Mouse (Mus musculus) hematopoietic stem cell, adult 5-6 weeks (primary cell): ENCODE measurements around the gene Cavin2. TPM values are rescaled to one million over a fixed set of nuclear protein-coding genes. Genes with fewer than 3 reads are reported as not detected.

ENCODE experiments used
- ATAC-seq, 2 experiments: fragments of 125-278 bp in 1 of 2; replicated peaks in 1 of 2; 2 replicates each; pipeline ENCODE4 v1.8.0; 2016 to 2017; ENCODE audit warnings: inconsistent platforms in 2 of 2, mild to moderate bottlenecking in 2 of 2, moderate number of reproducible peaks in 2 of 2, low read depth in 1 of 2, moderate TSS enrichment in 1 of 2; ENCODE audit not compliant: low FRiP score in 2 of 2, poor library complexity in 2 of 2, severe bottlenecking in 2 of 2, insufficient read depth in 1 of 2, low TSS enrichment in 1 of 2
- total RNA-seq: library from RNA; stranded (forward); fragments of 172-1452, 232-1000 nt; gene quantifications from 2 replicates; pipeline ENCODE4 v1.2.3, GENCODE M21; 2017

Gene Cavin2
- total RNA-seq, result 8.6 TPM in 2 replicates

- peak; percentile 79 to 82 for ATAC-seq
These were observed at the start of gene Cavin2 for GRCm38 (mm10) chr1:51288755-51289619. Cavin2 (plus strand) TSS chr1:51289126.

GRCm38 (mm10) chr1:51241311-51241986 lies 47.5 kb upstream of the Cavin2 start:
- no peak for ATAC-seq

GRCm38 (mm10) chr1:51243294-51243693 lies 45.6 kb upstream of the Cavin2 start:
- ATAC-seq, result no peak

- ATAC-seq, result no peak
These were observed 45.1 kb upstream of the Cavin2 start for GRCm38 (mm10) chr1:51243869-51244268.

- no peak for ATAC-seq
These were observed 43.5 kb upstream of the Cavin2 start for GRCm38 (mm10) chr1:51245381-51245780.

- ATAC-seq, result no peak
These were observed 38.6 kb upstream of the Cavin2 start for GRCm38 (mm10) chr1:51250302-51250701.

GRCm38 (mm10) chr1:51265118-51265800 lies 23.7 kb upstream of the Cavin2 start:
- no peak; a peak in 1 of 4 replicates for ATAC-seq

- no peak for ATAC-seq
These were observed 23.0 kb upstream of the Cavin2 start for GRCm38 (mm10) chr1:51265926-51266325.

- ATAC-seq, result no peak
These were observed 21.8 kb upstream of the Cavin2 start for GRCm38 (mm10) chr1:51267125-51267524.

- no peak for ATAC-seq
These were observed 20.7 kb upstream of the Cavin2 start for GRCm38 (mm10) chr1:51268225-51268624.

GRCm38 (mm10) chr1:51270196-51270935 lies 18.6 kb upstream of the Cavin2 start:
- no peak for ATAC-seq

- no peak for ATAC-seq
These were observed 17.1 kb upstream of the Cavin2 start for GRCm38 (mm10) chr1:51271845-51272244.

- ATAC-seq, result no peak
These were observed 16.2 kb upstream of the Cavin2 start for GRCm38 (mm10) chr1:51272583-51273201.

GRCm38 (mm10) chr1:51277879-51278567 lies 10.9 kb upstream of the Cavin2 start:
- no peak for ATAC-seq

- no peak for ATAC-seq
These were observed 725 bp upstream of the Cavin2 start for GRCm38 (mm10) chr1:51288201-51288600.

GRCm38 (mm10) chr1:51289620-51290445 lies 907 bp downstream of the Cavin2 start:
- ATAC-seq, result no peak
